Mouse (Mus musculus): ENCODE measurements around the gene Stk11. TPM values are rescaled to one million over a fixed set of nuclear protein-coding genes. Genes with fewer than 3 reads are reported as not detected.

Stk11 gene
- polyA plus RNA-seq, 1 experiment from 2014 or later: 11.7 TPM

GRCm38 (mm10) chr10:80129846-80130245, 14.2 kb downstream of the Stk11 start:
- H3K36me3 ChIP-seq (ENCODE audit: control insufficient read depth, insufficient read depth): peaks cover 75% of the 10 kb centered on the region
- H3K27me3 ChIP-seq (replicated peaks; ENCODE audit: control insufficient read depth, insufficient read depth, low read length): no peaks in the 10 kb centered on the region
- no peak overlapping the region for H3K4me3 ChIP-seq (ENCODE audit: low read depth, low read length)
- ATAC-seq: no peak
- H3K9ac ChIP-seq (ENCODE audit: low read depth, low read length): no peak overlapping the region
- H3K4me2 ChIP-seq (replicated peaks; ENCODE audit: low read depth): peak overlapping the region; percentile 21; the same call in 1 of the 2 replicates
- peaks cover 5% of the 10 kb centered on the region; the same call in 1 of the 2 replicates for H3K4me1 ChIP-seq (replicated peaks; ENCODE audit: control insufficient read depth, insufficient read depth, low read length)
- TF ChIP-seq CTCF (IDR thresholded peaks at IDR 0.05; ENCODE audit: low read depth): no peak
- 79% methylated on average over 9 of the region's 9 CpGs for WGBS
- H3K27ac ChIP-seq (ENCODE audit: low read depth, low read length): no peak overlapping the region; the same call in 1 of the 2 replicates
- H3K9me3 ChIP-seq (ENCODE audit: control insufficient read depth): no peaks in the 10 kb centered on the region

- no peaks in the 10 kb centered on the region for H3K9me3 ChIP-seq (ENCODE audit: control insufficient read depth)
- TF ChIP-seq CTCF (IDR thresholded peaks at IDR 0.05; ENCODE audit: low read depth): peak; percentile 58
- H3K4me2 ChIP-seq (replicated peaks; ENCODE audit: low read depth): peak overlapping the region; percentile 32
- no peak overlapping the region; the same call in none of the 2 replicates for H3K27ac ChIP-seq (ENCODE audit: low read depth, low read length)
- no peaks in the 10 kb centered on the region for H3K27me3 ChIP-seq (replicated peaks; ENCODE audit: control insufficient read depth, insufficient read depth, low read length)
- 46% methylated on average over 18 of the region's 18 CpGs for WGBS
- H3K4me1 ChIP-seq (replicated peaks; ENCODE audit: control insufficient read depth, insufficient read depth, low read length): peaks cover 5% of the 10 kb centered on the region; the same call in 1 of the 2 replicates
- H3K9ac ChIP-seq (ENCODE audit: low read depth, low read length): no peak overlapping the region
- H3K36me3 ChIP-seq (ENCODE audit: control insufficient read depth, insufficient read depth): peaks cover 69% of the 10 kb centered on the region
- peak; percentile 67 for ATAC-seq
- H3K4me3 ChIP-seq (ENCODE audit: low read depth, low read length): no peak overlapping the region
These were observed 14.9 kb downstream of the Stk11 start for GRCm38 (mm10) chr10:80130403-80131031.

GRCm38 (mm10) chr10:80131316-80131951, 15.8 kb downstream of the Stk11 start:
- ATAC-seq: no peak
- H3K27ac ChIP-seq (ENCODE audit: low read depth, low read length): no peak overlapping the region
- H3K4me2 ChIP-seq (replicated peaks; ENCODE audit: low read depth): no peak overlapping the region; the same call in 1 of the 2 replicates
- peaks cover 60% of the 10 kb centered on the region for H3K36me3 ChIP-seq (ENCODE audit: control insufficient read depth, insufficient read depth)
- no peaks in the 10 kb centered on the region for H3K9me3 ChIP-seq (ENCODE audit: control insufficient read depth)
- WGBS: 41% methylated on average over 55 of the region's 55 CpGs
- no peak for TF ChIP-seq CTCF (IDR thresholded peaks at IDR 0.05; ENCODE audit: low read depth)
- no peak overlapping the region for H3K9ac ChIP-seq (ENCODE audit: low read depth, low read length)
- H3K4me1 ChIP-seq (replicated peaks; ENCODE audit: control insufficient read depth, insufficient read depth, low read length): peaks cover 5% of the 10 kb centered on the region; the same call in 1 of the 2 replicates
- 0 out of 2 replicates have a peak, but pooled peaks cover 3% of the 10 kb centered on the region for H3K27me3 ChIP-seq (replicated peaks; ENCODE audit: control insufficient read depth, insufficient read depth, low read length)
- no peak overlapping the region for H3K4me3 ChIP-seq (ENCODE audit: low read depth, low read length)

GRCm38 (mm10) chr10:80131952-80132350, 16.3 kb downstream of the Stk11 start:
- ATAC-seq: no peak
- H3K36me3 ChIP-seq (ENCODE audit: control insufficient read depth, insufficient read depth): peaks cover 55% of the 10 kb centered on the region
- H3K9ac ChIP-seq (ENCODE audit: low read depth, low read length): no peak overlapping the region

GRCm38 (mm10) chr10:80133226-80133849, 17.7 kb downstream of the Stk11 start:
- H3K4me2 ChIP-seq (replicated peaks; ENCODE audit: low read depth): no peak overlapping the region
- WGBS: 76% methylated on average over 8 of the region's 8 CpGs

More at GRCm38 (mm10) chr10:80131952-80132350, 16.3 kb downstream of the Stk11 start:
- H3K27ac ChIP-seq (ENCODE audit: low read depth, low read length): no peak overlapping the region
- no peaks in the 10 kb centered on the region for H3K9me3 ChIP-seq (ENCODE audit: control insufficient read depth)
- no peak overlapping the region for H3K4me3 ChIP-seq (ENCODE audit: low read depth, low read length)
- no peak for TF ChIP-seq CTCF (IDR thresholded peaks at IDR 0.05; ENCODE audit: low read depth)
- peaks cover 5% of the 10 kb centered on the region; the same call in 1 of the 2 replicates for H3K4me1 ChIP-seq (replicated peaks; ENCODE audit: control insufficient read depth, insufficient read depth, low read length)
- 0 out of 2 replicates have a peak, but pooled peaks cover 8% of the 10 kb centered on the region for H3K27me3 ChIP-seq (replicated peaks; ENCODE audit: control insufficient read depth, insufficient read depth, low read length)
- WGBS: 73% methylated on average over 27 of the region's 27 CpGs
- H3K4me2 ChIP-seq (replicated peaks; ENCODE audit: low read depth): no peak overlapping the region

GRCm38 (mm10) chr10:80134421-80134820, 18.8 kb downstream of the Stk11 start:
- Histone ChIP-seq H3K36me3 (ENCODE audit: control insufficient read depth, insufficient read depth) (peaks cover 31% of the 10 kb centered on the region), H3K27ac (ENCODE audit: low read depth, low read length) (no peak overlapping the region), H3K4me1 (replicated peaks; ENCODE audit: control insufficient read depth, insufficient read depth, low read length) (peaks cover 13% of the 10 kb centered on the region; the same call in 1 of the 2 replicates), H3K27me3 (replicated peaks; ENCODE audit: control insufficient read depth, insufficient read depth, low read length) (peaks cover 26% of the 10 kb centered on the region; the same call in 1 of the 2 replicates), H3K4me3 (ENCODE audit: low read depth, low read length) (no peak overlapping the region), H3K9ac (ENCODE audit: low read depth, low read length) (no peak overlapping the region), H3K9me3 (ENCODE audit: control insufficient read depth) (no peaks in the 10 kb centered on the region), H3K4me2 (replicated peaks; ENCODE audit: low read depth) (no peak overlapping the region)
- no peak for TF ChIP-seq CTCF (IDR thresholded peaks at IDR 0.05; ENCODE audit: low read depth)
- WGBS: 83% methylated on average over 9 of the region's 9 CpGs
- ATAC-seq: no peak

More at GRCm38 (mm10) chr10:80133226-80133849, 17.7 kb downstream of the Stk11 start:
- Histone ChIP-seq H3K36me3 (ENCODE audit: control insufficient read depth, insufficient read depth) (peaks cover 42% of the 10 kb centered on the region), H3K4me3 (ENCODE audit: low read depth, low read length) (no peak overlapping the region), H3K27ac (ENCODE audit: low read depth, low read length) (no peak overlapping the region), H3K9me3 (ENCODE audit: control insufficient read depth) (no peaks in the 10 kb centered on the region), H3K9ac (ENCODE audit: low read depth, low read length) (no peak overlapping the region), H3K27me3 (replicated peaks; ENCODE audit: control insufficient read depth, insufficient read depth, low read length) (peaks cover 22% of the 10 kb centered on the region; the same call in 1 of the 2 replicates), H3K4me1 (replicated peaks; ENCODE audit: control insufficient read depth, insufficient read depth, low read length) (peaks cover 9% of the 10 kb centered on the region; the same call in 1 of the 2 replicates)
- ATAC-seq: no peak
- peak; percentile 46 for TF ChIP-seq CTCF (IDR thresholded peaks at IDR 0.05; ENCODE audit: low read depth)
